Mouse (Mus musculus) skeletal muscle tissue, adult 2 months (tissue): ENCODE data around the gene Gm33543.

Source experiments
- DNase-seq: peaks from one replicate; pipeline ENCODE4 v3.0.0-alpha.2; 2012; ENCODE audit warnings: low read depth, low spot score

Gm33543 gene

DNA sequence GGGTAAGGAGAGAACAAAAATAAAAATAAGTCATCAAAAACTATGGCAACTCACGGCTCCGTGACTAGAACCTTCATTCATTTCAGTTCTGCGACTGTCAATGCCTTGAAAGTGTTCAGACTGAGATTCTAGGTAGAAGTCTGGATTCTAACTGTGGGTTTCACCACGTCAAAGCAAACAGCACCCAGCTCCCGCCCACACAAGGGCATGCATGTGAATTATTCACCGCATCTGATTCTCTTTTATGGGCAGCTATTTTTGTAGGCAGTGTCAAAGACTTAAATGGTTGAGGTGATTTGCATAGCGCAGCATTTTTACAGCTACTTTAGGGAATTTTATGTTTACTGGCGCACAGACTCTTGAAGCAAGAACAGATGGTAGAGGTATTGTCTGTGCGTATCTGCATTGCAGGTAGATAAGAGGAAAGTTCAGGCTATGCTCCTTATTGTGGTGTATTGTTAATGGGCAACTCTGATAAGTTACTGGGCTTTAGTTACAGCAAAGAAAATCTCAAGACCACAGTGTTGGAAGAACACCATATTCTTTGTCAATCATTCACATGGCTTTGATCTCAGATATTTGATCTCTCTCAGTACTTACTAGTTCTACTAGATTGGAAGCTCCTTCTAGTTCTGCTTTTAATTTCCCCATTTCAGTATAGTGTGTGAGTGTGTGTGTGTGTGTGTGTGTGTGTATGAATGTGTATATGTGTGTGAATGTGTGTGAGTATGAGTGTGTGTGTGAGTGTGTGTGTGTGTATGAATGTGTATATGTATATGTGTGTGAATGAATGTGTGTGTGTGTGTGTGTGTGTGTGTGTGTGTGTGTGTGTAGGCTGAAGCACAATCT, at the start of gene Gm33543:
Gm33543 (minus strand) TSS at position 142 of the 849 bp plus-strand sequence.
- no peak for DNase-seq

DNA sequence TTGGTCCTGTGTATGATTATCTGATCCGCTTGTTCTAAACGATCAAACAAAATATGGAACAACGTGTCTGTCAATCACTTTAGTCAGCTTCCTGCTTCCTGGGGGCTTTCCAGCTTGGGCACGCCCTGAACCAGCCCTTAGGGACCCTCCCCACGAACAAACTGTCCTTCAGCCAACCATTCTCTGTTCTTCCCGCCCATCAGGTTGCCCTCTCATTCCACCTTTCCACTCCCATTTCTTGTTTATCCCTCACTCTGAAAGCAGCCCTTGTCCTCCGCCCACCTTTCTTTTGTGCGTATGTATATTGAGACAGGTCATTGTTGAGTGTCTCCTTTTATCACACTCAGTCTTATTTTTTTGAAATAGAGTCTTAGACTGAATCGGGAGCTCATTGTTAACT, 49.4 kb upstream of the Gm33543 start:
- DNase-seq, result no peak

DNA sequence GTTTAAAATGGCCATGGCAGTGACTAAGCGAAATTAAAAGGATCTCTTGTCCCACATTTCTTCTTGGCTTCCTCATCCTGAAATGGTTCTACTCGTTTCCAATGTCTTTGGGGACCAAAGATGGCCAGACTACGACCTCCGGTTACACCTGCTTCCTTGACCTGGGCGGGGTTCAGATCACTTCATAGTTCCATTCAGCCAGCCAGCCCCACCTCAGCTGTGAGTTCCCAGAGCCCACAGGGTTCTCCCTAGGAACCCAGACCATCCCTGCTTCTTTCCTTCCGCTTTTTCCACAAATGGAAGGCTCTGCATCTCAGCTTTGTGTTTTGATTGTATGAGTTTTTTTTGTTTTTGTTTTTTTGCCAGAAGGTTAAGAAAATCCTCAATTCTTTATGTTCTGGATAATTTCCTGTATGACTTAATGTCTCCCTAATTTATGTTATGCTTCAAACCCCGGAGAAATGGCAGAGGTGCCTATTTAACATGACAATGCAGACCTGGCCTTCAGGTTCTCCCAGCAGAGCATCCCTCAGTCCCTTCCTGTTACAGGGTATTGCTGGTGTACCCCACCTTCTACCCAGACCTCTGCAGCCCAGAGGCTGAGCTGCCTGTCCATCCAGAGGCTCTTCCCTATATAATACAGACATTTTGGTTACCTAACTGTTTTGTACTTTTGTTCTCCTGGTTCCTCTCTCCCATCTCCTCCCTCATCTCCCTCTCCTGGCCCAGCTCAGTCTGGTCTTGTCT, 48.7 kb upstream of the Gm33543 start:
- DNase-seq, result no peak

- no peak for DNase-seq
Measured at GRCm38 (mm10) chr10:95883761-95884517, 41.2 kb upstream of the Gm33543 start.

DNA sequence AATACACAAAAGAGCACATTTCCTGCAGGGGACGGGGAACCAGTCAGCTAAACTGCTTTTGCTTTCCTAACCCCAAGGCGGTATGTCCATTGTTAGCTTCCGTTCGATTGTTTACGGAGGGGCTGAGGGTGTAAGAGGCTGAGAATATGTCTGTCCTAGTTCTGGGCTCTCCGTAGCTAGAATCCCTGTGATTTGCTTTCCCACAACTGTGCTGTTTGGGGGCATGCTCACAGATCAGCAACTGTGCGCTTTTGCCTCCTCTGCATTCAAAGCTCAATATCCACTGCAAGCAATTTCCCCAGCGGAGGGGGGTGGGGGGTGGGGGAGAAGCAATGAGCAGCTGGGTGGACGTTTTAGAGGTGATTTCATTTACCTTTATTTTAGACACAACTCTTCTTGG, 39.3 kb upstream of the Gm33543 start:
- no peak for DNase-seq

DNA sequence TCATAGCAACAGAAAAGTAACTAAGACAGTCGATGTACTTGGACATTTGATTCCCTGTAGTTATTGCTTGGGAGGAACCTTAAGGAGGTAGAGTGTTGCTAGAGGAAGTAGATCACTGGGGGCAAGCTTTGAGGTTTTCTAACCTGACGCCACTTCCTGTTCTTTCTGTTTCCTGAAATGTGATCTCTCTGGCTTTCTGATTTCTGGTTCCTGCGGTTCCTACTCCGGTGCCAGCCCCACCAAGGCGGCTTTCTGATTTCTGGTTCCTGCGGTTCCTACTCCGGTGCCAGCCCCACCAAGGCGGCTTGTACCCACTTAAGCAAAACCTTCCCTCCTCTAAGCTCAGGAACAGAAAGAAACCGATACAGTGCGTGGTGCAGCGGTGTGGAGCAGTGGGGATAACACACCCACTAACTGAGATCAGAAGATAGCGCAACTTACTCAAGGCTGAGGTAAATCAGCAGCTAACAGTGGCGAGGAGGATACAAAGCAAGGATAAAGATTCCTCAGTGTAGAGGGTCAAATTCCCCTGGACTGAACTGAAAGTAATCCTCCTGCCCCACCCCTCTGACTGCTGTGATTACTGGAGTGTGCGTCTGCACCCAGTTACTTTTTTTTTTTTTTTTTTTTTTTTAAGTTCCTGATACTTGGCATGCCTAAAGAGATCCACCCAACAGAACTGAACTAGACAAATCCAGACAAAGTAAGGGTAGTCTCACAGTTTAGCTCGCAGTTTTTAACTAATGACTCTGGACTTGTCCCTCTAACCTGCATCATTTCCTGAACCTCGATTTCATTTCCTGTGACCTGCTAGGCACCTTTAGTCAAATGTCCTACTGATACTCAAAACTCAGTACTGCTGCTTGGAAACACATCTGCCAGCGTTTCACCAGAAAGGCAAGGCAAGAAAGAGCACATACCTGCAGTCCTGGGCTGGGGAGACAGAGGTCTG, 37.5 kb upstream of the Gm33543 start:
- no peak for DNase-seq

DNA sequence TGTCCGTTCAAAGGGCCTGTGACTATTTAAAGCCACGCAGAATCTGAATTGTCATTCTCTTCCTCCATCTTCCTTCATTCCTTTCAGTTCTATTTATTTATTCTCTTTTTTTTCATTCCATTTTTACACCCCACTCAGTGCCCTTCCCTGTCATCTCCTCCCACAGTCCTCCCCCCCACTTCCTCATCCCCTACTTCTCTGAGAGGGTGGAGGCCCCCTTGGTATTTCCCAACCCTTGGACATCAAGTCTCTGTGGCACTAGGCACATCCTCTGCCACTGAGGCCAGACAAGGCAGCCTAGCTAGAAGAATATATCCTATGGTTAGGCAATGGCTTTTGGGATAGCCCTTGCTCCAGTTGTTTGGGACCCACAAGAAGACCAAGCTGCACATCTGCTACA, 28.1 kb upstream of the Gm33543 start:
- no peak for DNase-seq

- DNase-seq, result no peak
Measured at GRCm38 (mm10) chr10:95868348-95868747, 25.6 kb upstream of the Gm33543 start.

DNA sequence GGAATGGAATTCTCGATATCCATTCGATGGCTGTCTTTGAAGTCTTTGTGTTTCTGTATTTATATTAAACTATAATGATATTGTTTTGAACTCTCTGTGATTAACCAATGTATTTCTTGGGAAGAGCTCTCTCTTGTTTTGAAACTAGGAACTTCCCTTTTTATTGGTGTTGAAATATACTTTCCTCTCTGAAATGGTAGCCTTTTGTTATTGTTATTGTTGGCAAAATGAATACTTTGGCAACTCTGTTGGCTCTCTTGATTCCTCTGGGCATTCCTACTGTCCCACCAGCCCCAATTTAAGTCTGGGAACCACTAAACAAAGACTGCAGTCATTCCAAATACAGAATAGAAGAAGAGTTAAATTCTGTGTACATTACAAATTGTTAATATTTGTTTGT, 24.9 kb upstream of the Gm33543 start:
- DNase-seq, result no peak

- no peak for DNase-seq
Measured at GRCm38 (mm10) chr10:95864349-95865124, 21.8 kb upstream of the Gm33543 start.

DNA sequence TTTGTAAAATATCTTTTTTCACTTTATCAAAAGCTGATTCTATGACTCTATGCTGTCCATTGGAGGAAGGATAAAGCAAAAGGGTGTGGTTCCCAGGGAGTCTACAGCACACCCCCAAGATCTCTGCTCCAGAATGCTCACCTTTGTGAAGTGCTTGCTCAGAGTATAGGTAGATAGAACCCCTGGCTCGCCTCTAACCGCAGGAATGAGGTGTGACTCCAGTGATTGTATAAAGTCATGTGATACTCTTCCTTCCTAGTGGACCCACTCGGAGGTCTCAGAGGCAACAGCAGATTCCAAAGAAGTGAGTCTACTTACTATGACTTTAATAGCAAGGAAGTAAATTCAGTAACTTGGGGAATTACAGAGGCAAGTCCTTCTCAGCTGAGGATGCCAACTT, 19.9 kb upstream of the Gm33543 start:
- DNase-seq, result no peak

GRCm38 (mm10) chr10:95858164-95858563, 15.4 kb upstream of the Gm33543 start:
- peak; percentile 52 for DNase-seq

- no peak for DNase-seq
Measured at GRCm38 (mm10) chr10:95855411-95855810, 12.7 kb upstream of the Gm33543 start.

- DNase-seq, result no peak
Measured at GRCm38 (mm10) chr10:95850504-95850903, 7.8 kb upstream of the Gm33543 start.

DNA sequence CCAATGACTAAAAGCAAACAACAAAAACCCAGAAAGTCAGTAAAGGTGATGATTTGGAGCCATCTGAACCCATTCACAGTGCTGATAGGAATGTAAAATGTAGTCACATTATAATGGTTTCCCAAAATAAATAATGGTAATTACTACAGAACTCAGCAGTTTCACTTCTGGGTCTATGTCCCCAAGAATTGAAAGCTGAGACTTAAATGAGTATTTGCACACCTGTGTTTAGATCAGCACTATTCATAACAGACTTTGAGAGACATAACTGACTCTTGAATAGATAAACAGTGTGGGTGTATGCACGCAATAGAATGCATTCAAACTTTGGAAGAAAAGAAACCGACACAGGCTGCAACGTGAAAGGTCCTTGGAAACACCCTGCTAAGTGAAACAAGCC, 4.0 kb upstream of the Gm33543 start:
- DNase-seq, result no peak

DNA sequence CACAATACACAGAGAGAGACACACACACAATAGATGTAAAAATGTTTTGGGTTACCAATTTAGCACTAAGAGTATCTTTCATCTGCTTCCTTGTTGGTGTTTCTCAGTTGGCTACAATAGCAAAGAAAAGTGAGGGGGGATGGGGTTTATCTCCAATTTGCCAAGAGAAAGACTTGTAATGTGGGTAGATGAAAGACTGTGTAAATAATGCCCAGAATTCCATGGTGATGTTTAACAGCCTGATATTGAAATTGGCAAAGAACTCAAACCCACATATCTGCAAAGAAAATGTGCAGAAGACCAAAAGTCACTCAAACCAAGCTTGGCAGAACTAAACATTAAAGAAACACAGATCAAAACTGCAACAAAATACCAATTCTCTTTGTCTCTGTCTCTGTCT, 3.6 kb upstream of the Gm33543 start:
- no peak for DNase-seq

- no peak for DNase-seq
Measured at GRCm38 (mm10) chr10:95843878-95844277, 1.1 kb upstream of the Gm33543 start.

- DNase-seq, result no peak
Measured at GRCm38 (mm10) chr10:95841241-95841640, 1.5 kb downstream of the Gm33543 start.

DNA sequence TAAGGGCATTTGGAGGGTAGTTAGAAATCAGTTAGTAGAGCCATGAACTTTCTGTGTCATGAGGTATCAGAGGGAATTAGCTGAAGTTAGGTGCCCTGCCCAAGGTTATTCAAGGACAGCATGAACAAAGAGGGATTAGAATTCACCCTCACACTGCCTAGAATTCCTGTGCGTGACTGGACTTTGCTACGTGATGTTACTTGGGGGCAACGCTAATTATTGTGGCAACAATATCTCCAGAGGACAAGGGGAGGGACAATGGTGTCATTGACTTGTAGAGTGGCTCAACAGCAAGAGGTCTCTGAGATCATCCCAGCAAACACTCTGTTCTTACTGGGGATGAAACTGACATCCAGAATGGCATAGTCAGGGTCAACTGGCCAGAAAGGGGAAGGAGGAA, 2.9 kb downstream of the Gm33543 start:
- DNase-seq, result no peak

DNA sequence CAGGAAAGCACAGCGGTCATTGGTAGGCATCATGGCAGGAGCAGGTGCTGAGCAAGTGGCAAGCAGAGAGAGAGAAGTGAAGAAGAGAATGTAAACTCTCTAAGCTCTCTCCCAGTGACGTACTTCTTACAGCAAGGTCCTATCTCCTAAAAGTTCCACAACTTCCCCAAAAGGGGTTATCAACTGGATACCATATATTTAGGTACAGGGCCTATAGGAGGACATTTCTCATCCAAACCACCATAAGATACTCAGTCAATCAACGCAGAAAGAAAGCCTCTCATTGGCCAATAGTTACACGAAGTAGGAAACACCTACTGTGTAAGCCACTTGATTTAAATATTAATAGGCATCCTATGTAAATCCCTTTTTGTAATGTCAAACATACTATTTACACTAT, 3.7 kb downstream of the Gm33543 start:
- no peak for DNase-seq
